Mouse (Mus musculus): ENCODE data around the gene Spz1.

DNA sequence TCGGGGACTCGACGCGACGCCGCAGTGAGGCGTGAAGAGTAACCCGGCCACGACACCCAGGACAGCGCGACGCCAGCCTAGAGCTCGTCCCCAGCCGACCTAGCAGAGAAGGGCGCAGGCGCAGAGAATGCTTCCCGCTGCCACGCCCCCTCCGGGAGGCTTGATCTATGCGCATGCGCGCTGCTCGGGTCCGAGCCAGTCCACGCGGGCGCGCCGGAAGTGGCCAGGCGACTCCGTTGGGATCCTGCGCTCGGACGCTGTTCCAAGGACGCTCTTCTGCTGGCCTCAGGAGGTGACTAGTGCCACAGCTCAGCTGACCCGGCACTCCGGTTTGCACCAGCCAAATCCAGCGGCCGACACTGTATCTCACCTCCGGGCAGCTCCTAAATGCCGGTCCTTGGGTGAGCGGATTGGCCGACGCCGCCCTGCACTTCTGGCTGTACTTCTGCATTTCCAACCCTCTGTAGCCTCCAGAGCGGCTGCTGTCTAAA, 45.2 kb downstream of the Spz1 start, which contains the start of gene Zfyve16:
- TF ChIP-seq CTCF (IDR thresholded peaks at IDR 0.05; ENCODE audit: low read depth): no peak
- TF ChIP-seq EP300 (IDR thresholded peaks at IDR 0.05; ENCODE audit: low read depth): no peak
